Mouse (Mus musculus) heart, adult 9 months (tissue): ENCODE data around the gene Catsperg1.
"Not testable (repeated sequence)": the region's sequence is repeated elsewhere in the genome, so short reads cannot be mapped to it uniquely, and the experiment has no call there.

Source experiments
- DNase-seq, 2 experiments: peaks; one replicate each; pipeline ENCODE4 v3.0.0; 2022; ENCODE audit warnings: low spot score in 2 of 2

The Catsperg1 gene

DNA sequence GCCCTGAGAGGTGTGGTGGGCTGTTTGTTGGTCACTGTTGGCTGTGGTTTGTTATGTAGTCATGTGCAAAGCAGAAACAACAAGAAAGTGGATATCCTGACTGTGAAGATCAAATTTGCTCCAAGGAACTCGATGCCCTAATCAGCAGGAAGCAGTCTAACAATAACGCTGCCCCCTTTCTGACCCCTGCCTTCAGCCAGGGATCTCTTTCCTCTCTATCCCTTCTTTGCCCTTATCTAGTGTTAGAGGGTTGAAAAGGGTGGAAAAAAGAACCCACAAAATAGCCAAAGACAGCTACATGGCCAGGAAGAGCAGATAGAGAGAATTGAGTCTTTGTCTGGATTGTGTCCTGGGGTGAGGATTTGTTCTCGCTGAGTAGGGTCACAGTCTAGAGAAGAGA lies 16.7 kb upstream of the Catsperg1 start:
- DNase-seq = no peak

DNA sequence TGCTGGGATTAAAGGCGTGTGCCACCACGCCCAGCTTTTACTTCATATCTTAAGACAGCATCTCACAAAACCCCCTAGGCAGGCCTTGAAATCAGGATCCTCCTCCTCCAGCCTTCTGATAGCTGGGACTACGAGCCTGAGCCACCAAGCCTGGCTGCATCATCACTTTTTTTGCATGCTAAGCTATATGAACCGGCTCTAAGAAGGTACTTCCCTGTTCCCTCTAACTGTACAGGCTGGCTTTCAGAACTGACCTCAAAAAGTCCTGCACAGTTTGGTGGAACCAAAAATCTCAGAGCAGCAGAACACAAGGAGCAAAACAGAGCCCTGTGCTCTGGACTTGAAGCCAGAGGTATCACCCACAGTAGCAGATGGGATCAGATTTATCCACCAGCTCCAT lies 14.4 kb upstream of the Catsperg1 start:
- DNase-seq = no peak

GRCm38 (mm10) chr7:29225520-29225919 lies 11.7 kb upstream of the Catsperg1 start:
- DNase-seq = no peak

- DNase-seq = no peak
Observed at GRCm38 (mm10) chr7:29224756-29225394, 11.0 kb upstream of the Catsperg1 start.

DNA sequence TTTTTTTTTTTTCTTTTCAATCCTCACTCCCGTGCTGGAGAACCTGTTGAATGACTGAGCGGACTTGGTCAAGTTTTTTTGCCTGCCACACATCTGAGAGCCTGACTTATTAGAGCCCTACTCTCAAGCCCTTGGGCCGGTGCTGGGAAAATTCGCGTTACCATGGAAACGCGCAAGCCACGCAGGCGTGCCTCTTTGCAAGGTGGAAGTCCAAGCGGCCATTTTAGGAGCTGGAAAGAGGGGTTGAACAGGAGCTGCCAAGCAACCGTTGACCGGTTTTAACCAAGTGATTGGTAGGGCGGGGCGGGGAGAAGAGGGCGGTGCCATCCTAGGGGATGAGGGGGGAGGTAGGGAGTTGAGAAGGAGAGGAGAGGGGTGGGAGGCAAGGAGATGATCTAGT lies 1.0 kb upstream of the Catsperg1 start:
- no peak for DNase-seq

GRCm38 (mm10) chr7:29214236-29214635 lies 401 bp upstream of the Catsperg1 start:
- DNase-seq = no peak

DNA sequence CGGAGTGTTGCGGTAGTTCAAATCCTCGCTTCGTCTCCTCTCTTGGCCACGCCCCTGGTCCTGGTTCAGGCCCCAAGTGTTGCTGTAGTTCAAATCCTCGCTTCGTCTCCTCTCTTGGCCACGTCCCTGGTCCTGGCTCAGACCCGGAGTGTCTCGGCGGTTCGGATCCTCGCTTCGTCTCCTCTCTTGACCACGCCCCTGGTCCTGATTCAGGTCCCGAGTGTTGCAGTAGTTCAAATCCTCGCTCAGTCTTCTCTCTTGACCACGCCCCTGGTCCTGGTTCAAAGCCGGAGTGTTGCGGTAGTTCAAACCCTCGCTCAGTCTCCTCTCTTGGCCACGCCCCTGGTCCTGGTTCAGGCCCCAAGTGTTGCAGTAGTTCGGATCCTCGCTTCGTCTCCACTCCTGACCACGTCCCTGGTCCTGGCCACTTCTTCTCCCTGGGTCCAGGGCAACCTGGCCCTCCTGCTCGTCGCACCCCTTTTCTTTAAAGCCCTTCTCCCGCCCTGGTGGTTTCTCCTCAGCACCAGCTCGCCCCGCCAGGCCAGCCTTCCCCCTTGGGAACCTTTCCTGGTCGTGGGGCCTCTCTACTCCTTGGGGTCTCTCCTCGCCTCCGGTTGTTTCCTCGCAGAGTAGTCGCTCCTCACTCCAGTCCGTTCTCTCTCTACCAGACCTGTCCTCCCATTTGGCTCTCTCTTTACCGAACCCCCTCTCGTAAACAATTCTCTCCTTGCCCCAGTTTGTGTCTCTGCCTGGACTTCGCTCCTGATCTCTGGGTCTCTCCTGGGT lies 867 bp downstream of the Catsperg1 start:
- DNase-seq = not testable (repeated sequence)

- DNase-seq = no peak
Observed at GRCm38 (mm10) chr7:29212199-29212765, 1.6 kb downstream of the Catsperg1 start.

DNA sequence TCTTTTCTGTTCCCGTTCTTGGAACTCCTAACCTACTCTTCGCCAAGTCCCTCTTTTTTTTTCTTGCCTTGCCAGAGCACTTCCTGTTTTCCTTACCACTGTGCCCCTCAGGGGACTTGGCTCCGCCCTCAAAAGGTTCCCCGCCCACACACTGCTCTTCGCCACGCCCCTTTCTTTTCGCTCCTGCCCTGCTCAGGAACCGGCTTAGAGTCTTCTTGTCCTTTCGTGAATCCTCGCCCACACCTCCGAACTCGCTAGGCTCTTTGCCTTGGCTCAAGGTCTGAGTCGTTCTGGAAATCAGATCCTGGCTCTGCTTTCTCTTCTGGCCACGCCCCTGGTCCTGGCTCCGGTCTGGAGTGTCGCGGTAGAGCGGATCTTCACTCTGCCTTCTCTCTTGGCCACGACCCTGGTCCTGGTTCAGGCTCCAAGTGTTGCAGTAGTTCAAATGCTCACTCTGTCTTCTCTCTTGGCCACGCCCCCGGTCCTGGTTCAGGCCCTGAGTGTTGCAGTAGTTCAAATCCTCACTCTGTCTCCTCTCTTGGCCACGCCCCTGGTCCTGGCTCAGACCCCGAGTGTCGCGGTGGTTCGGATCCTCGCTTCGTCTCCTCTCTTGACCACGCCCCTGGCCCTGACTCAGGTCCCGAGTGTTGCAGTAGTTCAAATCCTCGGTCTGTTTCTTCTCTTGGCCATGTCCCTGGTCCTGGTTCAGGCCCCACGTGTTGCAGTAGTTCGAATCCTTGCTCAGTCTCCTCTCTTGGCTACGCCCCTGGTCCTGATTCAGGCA lies 2.2 kb downstream of the Catsperg1 start:
- DNase-seq = peak; percentile 91 to 93

GRCm38 (mm10) chr7:29211013-29211412 lies 2.8 kb downstream of the Catsperg1 start:
- DNase-seq = not testable (repeated sequence)

GRCm38 (mm10) chr7:29202577-29202976 lies 11.3 kb downstream of the Catsperg1 start:
- DNase-seq = no peak

DNA sequence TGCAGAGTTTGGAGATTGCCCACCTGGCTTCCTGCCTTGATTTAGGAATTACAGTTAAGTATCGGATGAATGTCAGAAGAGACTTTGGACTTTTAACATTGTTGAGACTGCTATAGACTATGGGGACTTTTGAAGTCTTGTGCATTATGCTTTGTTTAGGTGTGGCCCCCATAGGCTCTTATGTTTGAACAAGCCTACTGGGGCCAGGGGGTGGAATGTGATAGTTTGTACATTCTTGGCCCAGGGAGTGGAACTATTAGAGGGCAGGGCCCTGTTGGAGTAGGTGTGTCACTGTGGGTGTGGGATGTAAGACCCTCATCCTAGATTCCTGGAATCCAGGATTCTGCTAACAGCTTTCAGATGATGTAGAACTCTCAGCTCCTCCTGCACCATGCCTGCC lies 19.6 kb downstream of the Catsperg1 start:
- not testable (repeated sequence) for DNase-seq

- DNase-seq = not testable (repeated sequence)
Observed at GRCm38 (mm10) chr7:29181323-29181722, 32.5 kb downstream of the Catsperg1 start.

DNA sequence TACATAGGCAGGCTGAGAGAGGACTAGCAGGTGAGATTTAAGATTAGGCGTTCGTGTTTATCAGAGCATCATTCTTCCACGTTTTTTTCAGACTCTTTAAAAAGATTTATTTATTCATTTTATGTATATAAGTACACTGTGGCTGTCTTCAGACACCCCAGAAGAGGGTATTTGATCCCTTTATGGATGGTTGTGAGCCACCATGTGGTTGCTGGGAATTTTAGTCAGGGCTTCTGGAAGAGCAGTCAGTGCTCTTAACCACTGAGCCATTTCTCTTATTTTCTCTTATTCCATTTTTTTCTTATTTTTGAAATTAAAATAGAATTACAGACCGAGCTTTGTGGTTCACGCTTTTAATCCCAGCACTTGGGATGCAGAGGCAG lies 33.0 kb downstream of the Catsperg1 start:
- no peak for DNase-seq

- peak; percentile 98 for DNase-seq
Observed at GRCm38 (mm10) chr7:29180077-29180853, 33.6 kb downstream of the Catsperg1 start, which contains the start of gene Psmd8. TSS of gene Psmd8 (minus strand) at chr7:29180701.

- no peak for DNase-seq
Observed at GRCm38 (mm10) chr7:29179323-29179722, 34.5 kb downstream of the Catsperg1 start.

- DNase-seq = no peak
Observed at GRCm38 (mm10) chr7:29178106-29178505, 35.7 kb downstream of the Catsperg1 start.

- no peak for DNase-seq
Observed at GRCm38 (mm10) chr7:29172390-29173016, 41.3 kb downstream of the Catsperg1 start.

- no peak for DNase-seq
Observed at GRCm38 (mm10) chr7:29171562-29172097, 42.2 kb downstream of the Catsperg1 start.

DNA sequence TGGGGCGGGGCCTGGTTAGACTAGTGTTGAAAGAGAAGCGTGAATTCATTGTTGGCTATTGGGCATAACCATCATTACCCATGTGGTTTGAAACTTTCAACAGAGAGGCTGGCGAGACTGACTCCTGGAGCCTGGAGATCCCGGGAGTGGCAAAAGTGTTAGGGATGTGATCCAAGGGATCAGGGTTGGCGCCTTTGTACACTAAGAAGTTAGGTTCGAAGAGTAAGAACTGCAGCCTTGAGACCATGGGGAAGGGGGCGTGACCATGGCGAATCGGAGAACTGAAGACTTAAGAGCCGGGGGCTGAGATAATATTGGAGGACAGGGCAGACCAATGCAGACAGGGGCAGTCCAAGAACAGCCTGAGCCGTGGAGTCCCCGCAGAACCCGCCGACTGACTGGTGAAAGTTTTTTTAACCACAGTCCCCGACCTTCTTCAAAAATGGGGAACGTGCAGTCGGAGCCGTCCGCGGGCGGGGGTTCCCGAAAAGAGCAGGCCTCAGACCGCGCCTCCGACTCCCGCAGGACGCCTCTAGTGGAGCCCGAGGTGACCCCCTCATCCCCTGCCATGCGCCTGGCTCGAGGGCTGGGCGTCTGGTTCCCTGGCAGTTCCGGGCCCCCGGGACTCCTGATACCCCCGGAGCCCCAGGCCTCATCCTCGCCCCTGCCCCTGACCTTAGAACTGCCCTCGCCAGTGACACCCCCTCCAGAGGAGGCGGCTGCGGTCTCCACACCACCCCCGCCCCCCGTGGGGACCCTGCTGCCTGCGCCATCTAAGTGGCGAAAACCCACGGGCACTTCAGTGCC lies 42.9 kb downstream of the Catsperg1 start:
- no peak for DNase-seq
